Mouse (Mus musculus) intestine, postnatal 0 days (tissue): ENCODE measurements at regions not wholly inside any gene's neighbourhood (a gene's known extent, or its start where the extent isn't known, plus 50 kb on each side); places are given as distances from the start of the nearest gene placed in this dataset.

Source experiments
- ATAC-seq: fragments of 200-750 bp; cut with Nextera tagmentation; 2 replicates; pipeline ENCODE4 v1.8.0; 2017; ENCODE audit warnings: mild to moderate bottlenecking, moderate TSS enrichment, moderate library complexity
- H3K27ac ChIP-seq: fragments of 300-500 bp; sonication (generic); 2 replicates; pipeline ENCODE4 v1.5.1; 2014; ENCODE audit warnings: mild to moderate bottlenecking, low read depth, low read length, moderate library complexity
- H3K27me3 ChIP-seq: fragments of 300-500 bp; sonication (generic); replicated peaks from 2 replicates; pipeline ENCODE4 v1.6.1; 2014; ENCODE audit warnings: low read length, mixed read lengths; ENCODE audit not compliant: control insufficient read depth, insufficient read depth
- H3K36me3 ChIP-seq: fragments of 300-500 bp; sonication (generic); 2 replicates; pipeline ENCODE4 v1.6.1; 2014; ENCODE audit warnings: mild to moderate bottlenecking, moderate library complexity; ENCODE audit not compliant: control insufficient read depth, insufficient read depth
- H3K4me1 ChIP-seq: fragments of 300-500 bp; sonication (generic); replicated peaks from 2 replicates; pipeline ENCODE4 v1.6.1; 2014; ENCODE audit warnings: antibody characterized with exemption, low read length, mixed read lengths; ENCODE audit not compliant: control insufficient read depth, insufficient read depth
- H3K4me2 ChIP-seq: fragments of 300-500 bp; sonication (generic); replicated peaks from 2 replicates; pipeline ENCODE4 v1.6.1; 2014; ENCODE audit warnings: low read depth, mild to moderate bottlenecking, moderate library complexity
- H3K4me3 ChIP-seq: fragments of 300-500 bp; sonication (generic); 2 replicates; pipeline ENCODE4 v1.5.1; 2014; ENCODE audit warnings: low read depth, low read length
- H3K9ac ChIP-seq: fragments of 300-500 bp; sonication (generic); 2 replicates; pipeline ENCODE4 v1.6.1; 2014; ENCODE audit warnings: mild to moderate bottlenecking, low read depth, low read length
- H3K9me3 ChIP-seq: fragments of 300-500 bp; sonication (generic); 2 replicates; pipeline ENCODE4 v1.6.1; 2016; ENCODE audit warnings: mixed run types; ENCODE audit not compliant: control insufficient read depth
- CTCF ChIP-seq: sonication (generic); IDR thresholded peaks from 2 replicates; pipeline ENCODE4 v1.5.1; 2016; ENCODE audit warnings: low read depth, mild to moderate bottlenecking, control low read depth, antibody characterized with exemption, moderate library complexity
- WGBS: fragments of 180-500 bp; shearing (Covaris S2); extraction: QIAGEN DNeasy Blood & Tissue Kit; methylation state at CpG from one replicate; pipeline ENCODE4 v1.1.7; 2014; 5-methylcytosine and 5-hydroxymethylcytosine counted together

DNA sequence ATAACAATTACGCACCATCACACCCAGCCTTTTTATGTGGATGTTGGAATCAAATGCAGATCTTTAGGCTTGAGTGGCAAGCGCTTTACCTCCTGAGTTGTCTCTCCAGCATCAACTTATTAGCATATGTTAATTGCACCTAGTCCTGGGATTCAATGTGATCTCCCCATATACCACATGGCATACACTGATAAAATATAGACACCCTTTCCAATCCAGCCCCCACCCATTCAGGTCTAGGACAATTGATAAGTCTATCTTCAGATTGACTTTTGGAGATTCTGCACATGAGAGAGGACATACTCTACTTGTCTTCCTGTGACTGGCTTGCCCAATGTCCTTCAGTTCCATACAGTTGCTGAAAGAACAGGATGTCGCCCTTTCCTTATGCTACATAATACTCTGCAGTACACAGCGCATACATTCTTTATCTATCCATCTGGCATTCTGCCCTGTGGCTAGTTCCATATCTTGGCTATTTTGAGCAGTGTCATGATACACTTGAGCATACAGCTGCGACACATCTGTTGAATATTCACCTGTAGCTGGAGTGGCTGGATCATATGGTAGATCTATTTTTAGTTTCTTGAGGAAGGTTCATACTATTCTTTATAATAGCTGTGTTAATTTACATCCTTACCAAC lies 120.3 kb downstream of the Gsdmc2 start:
- Histone ChIP-seq H3K27ac (no peak overlapping the region), H3K9ac (no peak overlapping the region), H3K9me3 (no peaks in the 10 kb centered on the region), H3K27me3 (no peaks in the 10 kb centered on the region), H3K4me3 (no peak overlapping the region), H3K4me1 (0 out of 2 replicates have a peak, but pooled peaks cover 3% of the 10 kb centered on the region), H3K36me3 (no peaks in the 10 kb centered on the region), H3K4me2 (no peak overlapping the region)
- ATAC-seq = no peak
- no peak for TF ChIP-seq CTCF
- WGBS = 79% methylated on average over 5 of the region's 5 CpGs

DNA sequence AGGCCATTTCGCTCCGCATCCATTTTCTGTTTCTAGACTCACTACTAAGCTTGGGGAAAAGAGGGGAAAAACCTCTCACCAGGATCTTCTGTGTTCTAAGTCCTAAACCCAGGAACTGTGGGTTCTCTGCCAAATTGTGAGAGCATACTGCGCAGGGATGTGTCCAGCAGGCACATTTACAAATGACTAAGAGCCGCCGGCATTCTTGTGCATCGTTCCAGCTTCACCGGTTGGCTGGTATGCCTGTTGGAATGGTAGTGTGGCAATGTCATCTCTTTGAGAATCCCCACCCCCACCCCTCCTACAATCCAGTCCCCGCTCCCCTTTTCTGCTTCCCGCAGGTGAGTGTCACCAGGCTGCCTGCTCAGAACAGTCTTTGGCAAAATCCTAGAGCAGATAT lies 122.0 kb downstream of the Gsdmc2 start:
- H3K4me3 ChIP-seq = no peak overlapping the region
- H3K27ac ChIP-seq = no peak overlapping the region
- no peak for TF ChIP-seq CTCF
- H3K9ac ChIP-seq = no peak overlapping the region
- no peaks in the 10 kb centered on the region for H3K36me3 ChIP-seq
- H3K27me3 ChIP-seq = no peaks in the 10 kb centered on the region
- H3K9me3 ChIP-seq = no peaks in the 10 kb centered on the region
- no peak overlapping the region for H3K4me2 ChIP-seq
- 0 out of 2 replicates have a peak, but pooled peaks cover 3% of the 10 kb centered on the region for H3K4me1 ChIP-seq
- no peak for ATAC-seq
- WGBS = 62% methylated on average over 9 of the region's 9 CpGs

DNA sequence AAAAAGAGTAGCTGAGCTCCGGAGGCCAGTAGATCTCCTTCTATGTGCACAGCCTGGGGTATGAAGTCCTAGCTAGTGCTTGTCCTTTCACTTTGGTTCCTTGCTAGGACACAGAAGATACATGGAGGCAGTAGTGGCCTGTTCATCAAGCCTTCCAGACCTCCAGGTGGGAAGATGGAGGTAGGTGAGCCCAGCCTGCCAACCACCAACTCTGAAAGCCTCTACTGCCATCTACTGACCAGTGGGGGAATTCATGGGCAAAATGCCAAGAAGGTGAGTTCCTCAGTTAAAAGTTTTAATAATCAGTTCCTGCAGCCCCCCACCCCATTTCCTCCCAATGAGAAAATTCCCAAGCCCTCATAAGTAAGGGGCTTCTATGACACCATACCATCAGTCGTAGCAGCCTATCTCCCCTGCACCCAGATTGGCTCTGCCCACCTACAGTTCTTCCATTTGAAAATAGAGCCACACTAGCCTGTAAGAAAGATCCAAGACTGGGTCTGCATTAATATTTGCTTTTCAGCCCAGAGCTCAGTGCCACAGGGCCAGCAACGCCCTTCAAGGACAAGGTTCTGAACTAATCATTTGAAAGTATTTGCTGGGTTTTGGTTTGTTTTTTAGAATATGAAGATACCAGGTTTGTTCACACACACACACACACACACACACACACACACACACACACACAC lies 123.2 kb downstream of the Gsdmc2 start:
- TF ChIP-seq CTCF = peak; percentile 82
- H3K9ac ChIP-seq = no peak overlapping the region
- H3K4me2 ChIP-seq = no peak overlapping the region
- 61% methylated on average over 3 of the region's 3 CpGs for whole genome bisulfite sequencing
- H3K4me1 ChIP-seq = 0 out of 2 replicates have a peak, but pooled peaks cover 3% of the 10 kb centered on the region
- H3K36me3 ChIP-seq = no peaks in the 10 kb centered on the region
- H3K27me3 ChIP-seq = no peaks in the 10 kb centered on the region
- H3K27ac ChIP-seq = no peak overlapping the region
- no peak overlapping the region for H3K4me3 ChIP-seq
- ATAC-seq = no peak
- H3K9me3 ChIP-seq = no peaks in the 10 kb centered on the region

DNA sequence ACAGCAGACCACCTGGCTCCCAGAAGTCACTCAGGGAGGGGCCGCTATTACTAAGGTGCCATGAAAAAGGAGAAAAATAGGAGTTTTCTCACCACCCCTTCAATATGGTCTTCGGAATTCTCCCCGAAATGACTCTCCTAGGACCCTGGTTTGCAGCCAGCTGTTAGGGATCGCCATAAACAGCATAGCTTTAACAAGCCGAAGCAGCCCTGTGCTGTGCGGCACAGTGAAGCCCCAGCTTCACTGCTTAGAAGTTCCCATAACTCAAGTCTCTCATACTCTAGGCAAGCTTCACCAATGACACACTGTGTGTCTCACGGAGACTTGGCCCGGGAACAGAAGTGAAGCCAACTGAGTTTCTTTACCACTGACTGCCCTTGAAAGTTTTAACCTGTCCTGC lies 127.2 kb downstream of the Gsdmc2 start:
- no peak for TF ChIP-seq CTCF
- H3K27me3 ChIP-seq = no peaks in the 10 kb centered on the region
- no peak overlapping the region for H3K9ac ChIP-seq
- H3K4me2 ChIP-seq = no peak overlapping the region
- H3K4me3 ChIP-seq = no peak overlapping the region
- no peaks in the 10 kb centered on the region for H3K4me1 ChIP-seq
- H3K27ac ChIP-seq = no peak overlapping the region
- WGBS = 86% methylated on average over 8 of the region's 8 CpGs
- no peak for ATAC-seq
- no peaks in the 10 kb centered on the region for H3K36me3 ChIP-seq
- H3K9me3 ChIP-seq = no peaks in the 10 kb centered on the region

GRCm38 (mm10) chr15:63713697-63714096 lies 131.3 kb downstream of the Gsdmc2 start:
- Histone ChIP-seq H3K9me3 (no peaks in the 10 kb centered on the region), H3K4me3 (no peak overlapping the region), H3K9ac (no peak overlapping the region), H3K4me1 (0 out of 2 replicates have a peak, but pooled peaks cover 3% of the 10 kb centered on the region), H3K4me2 (no peak overlapping the region), H3K27ac (no peak overlapping the region), H3K27me3 (no peaks in the 10 kb centered on the region), H3K36me3 (no peaks in the 10 kb centered on the region)
- no peak for ATAC-seq
- TF ChIP-seq CTCF = no peak
- WGBS = 92% methylated on average over 3 of the region's 3 CpGs

GRCm38 (mm10) chr15:63710381-63710780 lies 134.6 kb downstream of the Gsdmc2 start:
- no peak overlapping the region for H3K27ac ChIP-seq

More at GRCm38 (mm10) chr15:63710381-63710780, 134.6 kb downstream of the Gsdmc2 start:
- WGBS = 12% methylated on average over 5 of the region's 5 CpGs
- ATAC-seq = peak; percentile 79
- Histone ChIP-seq H3K4me3 (no peak overlapping the region), H3K9ac (no peak overlapping the region), H3K36me3 (no peaks in the 10 kb centered on the region), H3K27me3 (no peaks in the 10 kb centered on the region), H3K4me1 (0 out of 2 replicates have a peak, but pooled peaks cover 3% of the 10 kb centered on the region), H3K9me3 (no peaks in the 10 kb centered on the region), H3K4me2 (0 out of 2 replicates have a peak overlapping the region, but pooled peaks have one; percentile 27)
- TF ChIP-seq CTCF = no peak
